Mouse (Mus musculus) G1E (cell line): ENCODE results near the gene Mapk8ip2.

ENCODE experiments used
- CTCF ChIP-seq: IDR thresholded peaks from 2 replicates; pipeline ENCODE4 v1.5.1; 2012; ENCODE audit warnings: low read depth, low read length, inconsistent platforms, mixed read lengths
- GATA1 ChIP-seq: IDR thresholded peaks from 2 replicates; pipeline ENCODE4 v1.6.1; 2012; ENCODE audit warnings: borderline replicate concordance, low read length, inconsistent platforms, mixed read lengths
- TAL1 ChIP-seq: conservative IDR thresholded peaks from 2 replicates; pipeline ENCODE4 v1.6.1; 2012; ENCODE audit warnings: low read depth, low read length, inconsistent platforms, mixed read lengths

GRCm38 (mm10) chr15:89421938-89422337 is 31.8 kb upstream of the Mapk8ip2 start:
- no peak for TF ChIP-seq CTCF
- TF ChIP-seq TAL1, result no peak
- TF ChIP-seq GATA1, result no peak
